Mouse (Mus musculus) bone marrow macrophage, adult 2 months (primary cell): ENCODE results near the gene Gss.

Experiments
- CTCF ChIP-seq: IDR thresholded peaks from 2 replicates; pipeline ENCODE4 v1.5.1; 2012; ENCODE audit warnings: low read depth, mild to moderate bottlenecking, low read length, moderate library complexity
- POLR2A ChIP-seq: IDR thresholded peaks from 2 replicates; pipeline ENCODE4 v1.6.1; 2012; ENCODE audit warnings: mild to moderate bottlenecking, low read depth, low read length, borderline replicate concordance

GRCm38 (mm10) chr2:155606360-155606759 lies 13.8 kb upstream of the Gss start:
- TF ChIP-seq CTCF (no peak), POLR2A (no peak)
